Mouse (Mus musculus): ENCODE measurements around the gene Etv5. TPM values are rescaled to one million over a fixed set of nuclear protein-coding genes. Genes with fewer than 3 reads are reported as not detected.
"Not testable (repeated sequence)": the region's sequence is repeated elsewhere in the genome, so short reads cannot be mapped to it uniquely, and the experiment has no call there.

Etv5 gene
- polyA plus RNA-seq, 1 experiment from 2014 or later, result 14.5 TPM

DNA sequence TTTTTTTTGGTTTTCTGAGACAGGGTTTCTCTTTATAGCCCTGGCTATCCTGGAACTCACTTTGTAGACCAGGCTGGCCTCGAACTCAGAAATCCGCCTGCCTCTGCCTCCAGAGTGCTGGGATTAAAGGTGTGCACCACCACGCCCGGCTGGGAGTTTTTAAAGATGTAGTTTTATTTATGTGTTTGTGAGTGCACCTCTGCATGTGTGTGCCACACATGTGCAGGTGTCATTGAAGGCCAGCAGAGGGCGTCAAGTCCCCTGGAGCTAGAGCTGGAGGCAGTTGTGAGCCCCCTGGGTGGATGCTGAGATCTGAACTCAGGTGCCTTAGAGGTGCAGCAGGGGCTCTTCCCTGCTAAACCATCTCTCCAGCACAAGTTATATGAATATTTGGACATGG is 85.3 kb downstream of the Etv5 start:
- H3K36me3 ChIP-seq (ENCODE audit: poor library complexity, severe bottlenecking); H3K27ac ChIP-seq; H3K9ac ChIP-seq; H3K4me1 ChIP-seq; H3K9me3 ChIP-seq (replicated peaks); H3K4me2 ChIP-seq; H3K27me3 ChIP-seq; ATAC-seq; H3K4me3 ChIP-seq: not testable (repeated sequence)
- 95% methylated on average over 5 of the region's 5 CpGs for WGBS

DNA sequence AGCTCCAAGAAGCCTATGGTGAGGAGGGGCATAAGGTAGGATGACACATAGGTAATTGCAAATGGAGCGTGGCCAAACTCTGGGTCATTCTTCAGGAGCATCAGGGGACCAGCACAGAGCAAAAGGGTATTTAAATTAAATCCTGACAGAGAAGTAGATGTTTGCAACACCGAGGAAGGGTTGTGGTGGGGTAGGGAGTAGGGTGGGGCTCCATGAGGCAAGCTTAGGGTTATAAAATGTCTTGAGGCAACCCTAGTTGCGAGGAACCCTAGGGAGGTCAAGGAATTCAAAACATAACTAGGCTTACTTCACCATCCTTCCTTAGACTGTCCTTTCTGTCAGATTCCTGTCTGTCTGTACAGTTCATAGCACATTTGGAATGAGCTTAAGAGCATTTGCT is 85.9 kb downstream of the Etv5 start:
- Histone ChIP-seq H3K27ac (no peak overlapping the region), H3K4me2 (no peak overlapping the region), H3K9ac (no peak overlapping the region), H3K27me3 (no peaks in the 10 kb centered on the region), H3K4me3 (no peak overlapping the region), H3K4me1 (no peaks in the 10 kb centered on the region), H3K36me3 (ENCODE audit: poor library complexity, severe bottlenecking) (no peaks in the 10 kb centered on the region), H3K9me3 (replicated peaks) (no peaks in the 10 kb centered on the region)
- 86% methylated on average over 3 of the region's 3 CpGs for WGBS
- no peak for ATAC-seq

DNA sequence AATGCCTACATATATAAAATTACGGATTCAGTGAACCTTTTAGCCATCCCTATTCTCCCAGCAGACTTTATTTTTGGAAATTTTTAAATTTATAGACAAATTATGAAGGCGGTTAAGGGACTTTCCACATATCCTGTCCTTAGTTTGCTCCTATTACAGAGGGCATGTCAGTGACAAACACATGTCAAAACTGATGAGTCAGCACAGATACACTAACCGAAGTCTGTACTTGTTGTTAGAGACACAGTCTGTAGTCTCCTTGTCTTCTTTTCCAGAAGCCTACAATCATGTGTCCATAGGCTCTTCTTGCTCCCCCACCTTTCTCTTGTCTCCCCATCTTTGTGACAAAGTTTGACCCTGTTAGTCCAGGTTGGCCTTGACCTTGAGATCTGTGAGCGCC is 88.3 kb downstream of the Etv5 start:
- Histone ChIP-seq H3K27ac (no peak overlapping the region), H3K27me3 (no peaks in the 10 kb centered on the region), H3K36me3 (ENCODE audit: poor library complexity, severe bottlenecking) (no peaks in the 10 kb centered on the region), H3K4me3 (no peak overlapping the region), H3K9ac (no peak overlapping the region), H3K4me2 (no peak overlapping the region), H3K9me3 (replicated peaks) (no peaks in the 10 kb centered on the region), H3K4me1 (no peaks in the 10 kb centered on the region)
- no peak for ATAC-seq
- WGBS, result 96% methylated on average over 4 of the region's 4 CpGs

- Histone ChIP-seq H3K27ac (no peak overlapping the region), H3K4me2 (no peak overlapping the region), H3K9me3 (replicated peaks) (no peaks in the 10 kb centered on the region), H3K9ac (no peak overlapping the region), H3K4me1 (no peaks in the 10 kb centered on the region), H3K4me3 (no peak overlapping the region), H3K27me3 (no peaks in the 10 kb centered on the region), H3K36me3 (ENCODE audit: poor library complexity, severe bottlenecking) (no peaks in the 10 kb centered on the region)
- no peak for ATAC-seq
- WGBS, result 84% methylated on average over 5 of the region's 5 CpGs
Measured at GRCm38 (mm10) chr16:22349798-22350197, 89.7 kb downstream of the Etv5 start.

- H3K9me3 ChIP-seq (replicated peaks), result no peaks in the 10 kb centered on the region
- no peak overlapping the region for H3K4me3 ChIP-seq
- no peak overlapping the region for H3K9ac ChIP-seq
- WGBS, result 35% methylated on average over 16 of the region's 16 CpGs
- ATAC-seq, result no peak
- no peak overlapping the region for H3K4me2 ChIP-seq
- H3K36me3 ChIP-seq (ENCODE audit: poor library complexity, severe bottlenecking), result no peaks in the 10 kb centered on the region
- H3K27ac ChIP-seq, result no peak overlapping the region
- no peaks in the 10 kb centered on the region for H3K4me1 ChIP-seq
- H3K27me3 ChIP-seq, result no peaks in the 10 kb centered on the region
Measured at GRCm38 (mm10) chr16:22348478-22349270, 90.8 kb downstream of the Etv5 start.

- H3K4me3 ChIP-seq, result no peak overlapping the region
- H3K36me3 ChIP-seq (ENCODE audit: poor library complexity, severe bottlenecking), result no peaks in the 10 kb centered on the region
- WGBS, result 73% methylated on average over 4 of the region's 4 CpGs
- no peaks in the 10 kb centered on the region for H3K4me1 ChIP-seq
- ATAC-seq, result no peak
- H3K27ac ChIP-seq, result no peak overlapping the region
- H3K27me3 ChIP-seq, result no peaks in the 10 kb centered on the region
- H3K9me3 ChIP-seq (replicated peaks), result no peaks in the 10 kb centered on the region
- H3K9ac ChIP-seq, result no peak overlapping the region
- H3K4me2 ChIP-seq, result no peak overlapping the region
Measured at GRCm38 (mm10) chr16:22348014-22348413, 91.5 kb downstream of the Etv5 start.

DNA sequence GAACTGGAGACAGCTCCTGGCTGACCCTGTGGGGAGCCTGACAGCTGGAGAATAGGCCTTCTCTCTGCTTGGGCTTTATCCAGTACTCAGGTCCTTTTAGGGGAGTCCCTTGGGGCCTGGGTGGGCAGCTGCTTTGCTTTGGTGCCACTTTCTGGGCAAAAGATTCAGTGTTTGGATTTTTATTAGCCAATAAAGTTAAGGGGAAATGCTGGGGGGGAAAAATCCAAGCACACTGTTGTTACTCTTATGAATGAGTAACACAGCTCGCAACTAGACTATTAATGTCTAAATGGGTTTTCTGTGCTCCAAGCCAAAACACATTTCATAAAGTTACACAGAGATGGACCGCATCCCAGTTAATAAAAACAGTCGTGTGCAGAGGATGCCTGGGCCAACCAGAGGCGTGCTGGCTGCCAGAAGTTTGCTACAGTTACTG is 98.3 kb downstream of the Etv5 start:
- no peak for ATAC-seq
- WGBS, result 82% methylated on average over 4 of the region's 4 CpGs

DNA sequence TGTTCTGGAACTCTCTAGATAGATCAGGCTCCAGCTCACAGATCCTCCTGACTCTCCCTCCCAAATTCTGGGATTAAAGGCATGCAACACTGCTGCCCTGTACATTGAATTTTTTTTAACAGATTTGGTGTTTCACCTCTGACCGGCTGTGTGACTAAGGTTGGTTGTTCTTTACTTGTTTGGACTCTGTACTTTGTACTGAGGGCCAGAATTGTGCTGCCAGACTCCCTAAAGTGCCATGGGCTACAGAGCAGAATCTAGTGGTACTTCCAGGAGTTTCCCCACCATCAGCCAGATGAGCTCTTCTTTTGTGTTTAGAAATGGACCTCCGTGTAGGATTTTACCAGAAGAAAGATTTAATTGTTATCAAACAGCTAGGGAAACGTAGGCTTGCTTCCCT is 103.7 kb downstream of the Etv5 start:
- Histone ChIP-seq H3K36me3 (ENCODE audit: poor library complexity, severe bottlenecking) (no peaks in the 10 kb centered on the region), H3K9me3 (replicated peaks) (peaks cover 9% of the 10 kb centered on the region; the same call in 1 of the 2 replicates), H3K4me3 (no peak overlapping the region), H3K27me3 (no peaks in the 10 kb centered on the region), H3K9ac (no peak overlapping the region), H3K27ac (no peak overlapping the region), H3K4me1 (no peaks in the 10 kb centered on the region), H3K4me2 (no peak overlapping the region)
- 68% methylated on average over 3 of the region's 3 CpGs for WGBS
- no peak for ATAC-seq

More for the DNA sequence above, 98.3 kb downstream of the Etv5 start:
- H3K36me3 ChIP-seq (ENCODE audit: poor library complexity, severe bottlenecking), result no peaks in the 10 kb centered on the region
- no peak overlapping the region for H3K27ac ChIP-seq
- H3K9ac ChIP-seq, result no peak overlapping the region
- no peak overlapping the region for H3K4me2 ChIP-seq
- H3K9me3 ChIP-seq (replicated peaks), result no peaks in the 10 kb centered on the region
- H3K4me3 ChIP-seq, result no peak overlapping the region
- no peaks in the 10 kb centered on the region for H3K27me3 ChIP-seq
- no peaks in the 10 kb centered on the region for H3K4me1 ChIP-seq

Other genes with a start within 250 kb of the Etv5 start
- gene Tra2b, start 173.7 kb downstream of the Etv5 start, polyA plus RNA-seq (2015; fragmentation: Nextera tagmentation; extraction: Ambion mirVana), result 436 and 453 TPM in 2 replicates
- gene Dgkg, start 217.5 kb upstream of the Etv5 start, polyA plus RNA-seq (2015; fragmentation: Nextera tagmentation; extraction: Ambion mirVana), result 1.00 and 1.3 TPM in 2 replicates